Mouse (Mus musculus) neural tube, embryonic 13.5 days (tissue): Measurements from ENCODE around the gene Cldn12. TPM values are rescaled to one million over a fixed set of nuclear protein-coding genes. Genes with fewer than 3 reads are reported as not detected.

Source experiments
- ATAC-seq: fragments of 200-750 bp; cut with Nextera tagmentation; 2 replicates; pipeline ENCODE4 v1.8.0; 2017; ENCODE audit warnings: low read depth, mild to moderate bottlenecking, moderate TSS enrichment, moderate library complexity
- H3K27ac ChIP-seq: fragments of 300-500 bp; sonication (generic); replicated peaks from 2 replicates; pipeline ENCODE4 v1.5.1; 2015; ENCODE audit warnings: moderate library complexity, mild to moderate bottlenecking, inconsistent platforms
- H3K27me3 ChIP-seq: fragments of 300-500 bp; sonication (generic); 2 replicates; pipeline ENCODE4 v1.6.1; 2015; ENCODE audit warnings: mild to moderate bottlenecking, inconsistent platforms
- H3K36me3 ChIP-seq: fragments of 300-500 bp; sonication (generic); 2 replicates; pipeline ENCODE4 v1.6.1; 2015; ENCODE audit warnings: mild to moderate bottlenecking, inconsistent platforms
- H3K4me1 ChIP-seq: fragments of 300-500 bp; sonication (generic); replicated peaks from 2 replicates; pipeline ENCODE4 v1.6.1; 2015; ENCODE audit warnings: inconsistent platforms
- H3K4me2 ChIP-seq: fragments of 300-500 bp; sonication (generic); 2 replicates; pipeline ENCODE4 v1.6.1; 2015; ENCODE audit warnings: inconsistent platforms, mild to moderate bottlenecking, moderate library complexity
- H3K4me3 ChIP-seq: fragments of 300-500 bp; sonication (generic); 2 replicates; pipeline ENCODE4 v1.5.1; 2015; ENCODE audit warnings: mild to moderate bottlenecking, inconsistent platforms
- H3K9ac ChIP-seq: fragments of 300-500 bp; sonication (generic); 2 replicates; pipeline ENCODE4 v1.6.1; 2015; ENCODE audit warnings: moderate library complexity, mild to moderate bottlenecking, inconsistent platforms
- H3K9me3 ChIP-seq: fragments of 300-500 bp; sonication (generic); 2 replicates; pipeline ENCODE4 v1.6.1; 2016; ENCODE audit warnings: inconsistent platforms
- WGBS: fragments of 180-500 bp; shearing (Covaris S2); methylation state at CpG from one replicate; pipeline ENCODE4 v1.1.7; 2015; 5-methylcytosine and 5-hydroxymethylcytosine counted together
- polyA plus RNA-seq: library from polyadenylated mRNA; unstranded; fragments of >200 nt; fragmentation: Nextera tagmentation; extraction: Ambion mirVana; gene quantifications from 2 replicates; pipeline ENCODE4 v1.2.1, GENCODE M21; 2015

Cldn12 gene
- polyA plus RNA-seq, 1 experiment from 2014 or later: 17.1 TPM

- 78% methylated on average over 3 of the region's 3 CpGs for WGBS
Observed at GRCm38 (mm10) chr5:5511401-5511800, 3.4 kb downstream of the Cldn12 start.

DNA sequence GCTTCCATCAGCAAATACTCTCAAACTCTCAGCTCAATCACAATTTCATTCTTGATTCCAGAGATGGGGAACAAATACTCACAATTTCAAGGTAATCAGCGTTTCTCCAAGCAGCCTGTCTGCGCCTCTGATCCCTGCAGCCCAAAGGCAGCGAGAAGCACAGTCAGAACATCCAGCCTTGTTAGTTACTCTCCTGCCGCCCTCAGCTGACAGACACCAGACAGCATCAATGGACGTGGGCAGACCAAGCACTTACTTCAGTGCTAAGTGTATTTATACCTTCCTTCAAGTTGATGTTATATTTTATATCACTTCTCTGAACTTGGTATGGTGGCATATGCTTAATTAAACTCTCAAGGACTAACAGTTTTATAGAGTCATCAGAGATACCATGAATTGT, 3.8 kb downstream of the Cldn12 start:
- Histone ChIP-seq H3K4me3 (no peak overlapping the region), H3K9ac (no peak overlapping the region), H3K4me1 (peaks cover 28% of the 10 kb centered on the region), H3K27ac (no peak overlapping the region), H3K27me3 (no peaks in the 10 kb centered on the region), H3K4me2 (no peak overlapping the region), H3K9me3 (no peaks in the 10 kb centered on the region), H3K36me3 (0 out of 2 replicates have a peak, but pooled peaks cover 3% of the 10 kb centered on the region)
- no peak for ATAC-seq
- WGBS: 55% methylated on average over 5 of the region's 5 CpGs

More at GRCm38 (mm10) chr5:5511401-5511800, 3.4 kb downstream of the Cldn12 start:
- Histone ChIP-seq H3K27me3 (no peaks in the 10 kb centered on the region), H3K9me3 (no peaks in the 10 kb centered on the region), H3K4me2 (no peak overlapping the region), H3K4me1 (peaks cover 28% of the 10 kb centered on the region), H3K27ac (no peak overlapping the region), H3K4me3 (no peak overlapping the region), H3K9ac (no peak overlapping the region), H3K36me3 (0 out of 2 replicates have a peak, but pooled peaks cover 3% of the 10 kb centered on the region)
- ATAC-seq: no peak

- ATAC-seq: no peak
- 0 out of 2 replicates have a peak overlapping the region, but pooled peaks have one; percentile 9 for H3K4me2 ChIP-seq
- H3K9ac ChIP-seq: no peak overlapping the region
- no peak overlapping the region for H3K27ac ChIP-seq
- H3K4me3 ChIP-seq: no peak overlapping the region
- 0 out of 2 replicates have a peak, but pooled peaks cover 3% of the 10 kb centered on the region for H3K36me3 ChIP-seq
- peaks cover 28% of the 10 kb centered on the region for H3K4me1 ChIP-seq
- H3K27me3 ChIP-seq: no peaks in the 10 kb centered on the region
- H3K9me3 ChIP-seq: no peaks in the 10 kb centered on the region
- 49% methylated on average over 10 of the region's 10 CpGs for WGBS
Observed at GRCm38 (mm10) chr5:5510304-5510887, 4.4 kb downstream of the Cldn12 start.

- Histone ChIP-seq H3K4me3 (peak overlapping the region; percentile 13; the same call in 1 of the 2 replicates), H3K27ac (peak overlapping the region; percentile 61), H3K36me3 (0 out of 2 replicates have a peak, but pooled peaks cover 3% of the 10 kb centered on the region), H3K27me3 (no peaks in the 10 kb centered on the region), H3K4me1 (peaks cover 22% of the 10 kb centered on the region), H3K9ac (peak overlapping the region; percentile 52), H3K9me3 (no peaks in the 10 kb centered on the region), H3K4me2 (peak overlapping the region; percentile 44)
- WGBS: 48% methylated on average over 10 of the region's 10 CpGs
- ATAC-seq: peak; percentile 57
Observed at GRCm38 (mm10) chr5:5508231-5508630, 6.5 kb downstream of the Cldn12 start.

GRCm38 (mm10) chr5:5507701-5508225, 7.0 kb downstream of the Cldn12 start:
- Histone ChIP-seq H3K27me3 (no peaks in the 10 kb centered on the region), H3K4me1 (peaks cover 22% of the 10 kb centered on the region), H3K36me3 (0 out of 2 replicates have a peak, but pooled peaks cover 3% of the 10 kb centered on the region), H3K9me3 (no peaks in the 10 kb centered on the region), H3K4me2 (peak overlapping the region; percentile 44), H3K4me3 (peak overlapping the region; percentile 13; the same call in 1 of the 2 replicates), H3K9ac (peak overlapping the region; percentile 52), H3K27ac (peak overlapping the region; percentile 61)
- 18% methylated on average over 20 of the region's 20 CpGs for WGBS
- peak; percentile 84 for ATAC-seq

DNA sequence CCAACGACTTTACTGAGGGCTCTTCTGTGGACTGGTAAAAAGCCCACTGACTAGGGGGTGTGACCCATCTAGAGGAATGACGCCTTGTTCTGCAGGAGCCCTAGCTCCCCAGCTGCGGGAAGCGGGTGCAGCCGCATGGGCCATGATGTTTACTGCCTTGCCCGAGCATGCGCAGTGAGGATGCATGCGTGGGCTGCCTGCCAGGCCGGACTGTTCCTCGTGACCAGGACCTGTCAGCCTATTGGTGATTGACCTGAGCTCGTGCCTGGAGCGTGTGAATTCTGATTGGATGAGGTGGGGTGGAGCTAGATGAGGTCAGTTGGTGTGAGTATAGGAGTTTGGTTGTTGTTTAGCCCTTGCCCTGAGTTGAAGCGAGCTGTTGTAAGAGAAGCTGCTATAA, 10.3 kb downstream of the Cldn12 start:
- no peak for ATAC-seq
- whole genome bisulfite sequencing: 86% methylated on average over 13 of the region's 13 CpGs
- no peak overlapping the region for H3K4me3 ChIP-seq
- H3K9me3 ChIP-seq: no peaks in the 10 kb centered on the region
- no peak overlapping the region for H3K27ac ChIP-seq
- H3K27me3 ChIP-seq: no peaks in the 10 kb centered on the region
- H3K36me3 ChIP-seq: no peaks in the 10 kb centered on the region
- H3K4me1 ChIP-seq: peaks cover 14% of the 10 kb centered on the region
- H3K4me2 ChIP-seq: no peak overlapping the region
- no peak overlapping the region for H3K9ac ChIP-seq

DNA sequence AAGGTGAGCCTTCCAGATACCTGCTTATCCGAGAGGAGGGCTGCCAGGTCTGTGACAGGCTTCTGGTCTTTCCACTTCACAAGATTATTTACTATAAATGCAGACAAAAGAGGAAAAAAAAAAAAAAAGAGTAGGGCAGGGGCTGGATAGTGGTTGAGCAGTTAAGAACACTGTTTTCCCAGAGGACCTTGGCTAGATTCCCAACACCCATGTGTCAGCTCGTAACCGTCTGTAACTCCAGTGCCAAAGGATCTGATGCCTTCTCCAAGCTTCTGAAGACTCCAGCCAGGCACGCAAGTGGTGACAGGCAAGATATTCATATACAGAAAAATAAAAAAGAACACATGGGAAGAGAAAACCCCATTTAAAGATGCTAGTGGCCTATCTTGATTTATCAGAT, 11.4 kb downstream of the Cldn12 start:
- no peak overlapping the region for H3K4me3 ChIP-seq
- no peak overlapping the region for H3K27ac ChIP-seq
- peaks cover 13% of the 10 kb centered on the region for H3K4me1 ChIP-seq
- no peaks in the 10 kb centered on the region for H3K9me3 ChIP-seq
- no peaks in the 10 kb centered on the region for H3K36me3 ChIP-seq
- H3K4me2 ChIP-seq: no peak overlapping the region
- ATAC-seq: no peak
- WGBS: 85% methylated on average over 4 of the region's 4 CpGs
- H3K27me3 ChIP-seq: no peaks in the 10 kb centered on the region
- H3K9ac ChIP-seq: no peak overlapping the region

- Histone ChIP-seq H3K4me2 (no peak overlapping the region), H3K9ac (no peak overlapping the region), H3K36me3 (no peaks in the 10 kb centered on the region), H3K9me3 (no peaks in the 10 kb centered on the region), H3K27me3 (no peaks in the 10 kb centered on the region), H3K27ac (no peak overlapping the region), H3K4me1 (no peaks in the 10 kb centered on the region), H3K4me3 (no peak overlapping the region)
- no peak for ATAC-seq
- 83% methylated on average over 2 of the region's 2 CpGs for WGBS
Observed at GRCm38 (mm10) chr5:5501583-5501982, 13.2 kb downstream of the Cldn12 start.

- WGBS: 51% methylated on average over 3 of the region's 3 CpGs
- no peak for ATAC-seq
- H3K9me3 ChIP-seq: no peaks in the 10 kb centered on the region
- H3K27ac ChIP-seq: no peak overlapping the region
- H3K4me1 ChIP-seq: peaks cover 3% of the 10 kb centered on the region; the same call in 1 of the 2 replicates
- no peak overlapping the region for H3K9ac ChIP-seq
- peaks cover 7% of the 10 kb centered on the region; the same call in 1 of the 2 replicates for H3K27me3 ChIP-seq
- no peak overlapping the region for H3K4me2 ChIP-seq
- no peak overlapping the region for H3K4me3 ChIP-seq
- no peaks in the 10 kb centered on the region for H3K36me3 ChIP-seq
Observed at GRCm38 (mm10) chr5:5496393-5496792, 18.4 kb downstream of the Cldn12 start.

- Histone ChIP-seq H3K9ac (no peak overlapping the region), H3K36me3 (no peaks in the 10 kb centered on the region), H3K4me1 (peaks cover 3% of the 10 kb centered on the region; the same call in 1 of the 2 replicates), H3K27me3 (peaks cover 7% of the 10 kb centered on the region; the same call in 1 of the 2 replicates), H3K9me3 (no peaks in the 10 kb centered on the region), H3K27ac (no peak overlapping the region), H3K4me2 (no peak overlapping the region), H3K4me3 (no peak overlapping the region)
- WGBS: 87% methylated on average over 4 of the region's 4 CpGs
- ATAC-seq: no peak
Observed at GRCm38 (mm10) chr5:5495042-5495441, 19.7 kb downstream of the Cldn12 start.

GRCm38 (mm10) chr5:5494269-5495005, 20.3 kb downstream of the Cldn12 start:
- Histone ChIP-seq H3K36me3 (no peaks in the 10 kb centered on the region), H3K4me1 (peaks cover 3% of the 10 kb centered on the region; the same call in 1 of the 2 replicates), H3K4me2 (no peak overlapping the region), H3K27me3 (peaks cover 7% of the 10 kb centered on the region; the same call in 1 of the 2 replicates), H3K9me3 (no peaks in the 10 kb centered on the region), H3K9ac (no peak overlapping the region), H3K27ac (no peak overlapping the region), H3K4me3 (no peak overlapping the region)
- 42% methylated on average over 16 of the region's 16 CpGs for WGBS
- ATAC-seq: peak; percentile 75

GRCm38 (mm10) chr5:5492163-5492562, 22.6 kb downstream of the Cldn12 start:
- no peak overlapping the region for H3K4me2 ChIP-seq
- ATAC-seq: no peak
- H3K4me1 ChIP-seq: peaks cover 3% of the 10 kb centered on the region; the same call in 1 of the 2 replicates
- no peaks in the 10 kb centered on the region for H3K9me3 ChIP-seq
- no peaks in the 10 kb centered on the region for H3K36me3 ChIP-seq
- no peak overlapping the region for H3K27ac ChIP-seq
- WGBS: 94% methylated on average over 4 of the region's 4 CpGs
- H3K4me3 ChIP-seq: no peak overlapping the region
- H3K9ac ChIP-seq: no peak overlapping the region
- peaks cover 7% of the 10 kb centered on the region; the same call in 1 of the 2 replicates for H3K27me3 ChIP-seq
